Mouse (Mus musculus): ENCODE measurements around the gene BC029722.

BC029722 gene

DNA sequence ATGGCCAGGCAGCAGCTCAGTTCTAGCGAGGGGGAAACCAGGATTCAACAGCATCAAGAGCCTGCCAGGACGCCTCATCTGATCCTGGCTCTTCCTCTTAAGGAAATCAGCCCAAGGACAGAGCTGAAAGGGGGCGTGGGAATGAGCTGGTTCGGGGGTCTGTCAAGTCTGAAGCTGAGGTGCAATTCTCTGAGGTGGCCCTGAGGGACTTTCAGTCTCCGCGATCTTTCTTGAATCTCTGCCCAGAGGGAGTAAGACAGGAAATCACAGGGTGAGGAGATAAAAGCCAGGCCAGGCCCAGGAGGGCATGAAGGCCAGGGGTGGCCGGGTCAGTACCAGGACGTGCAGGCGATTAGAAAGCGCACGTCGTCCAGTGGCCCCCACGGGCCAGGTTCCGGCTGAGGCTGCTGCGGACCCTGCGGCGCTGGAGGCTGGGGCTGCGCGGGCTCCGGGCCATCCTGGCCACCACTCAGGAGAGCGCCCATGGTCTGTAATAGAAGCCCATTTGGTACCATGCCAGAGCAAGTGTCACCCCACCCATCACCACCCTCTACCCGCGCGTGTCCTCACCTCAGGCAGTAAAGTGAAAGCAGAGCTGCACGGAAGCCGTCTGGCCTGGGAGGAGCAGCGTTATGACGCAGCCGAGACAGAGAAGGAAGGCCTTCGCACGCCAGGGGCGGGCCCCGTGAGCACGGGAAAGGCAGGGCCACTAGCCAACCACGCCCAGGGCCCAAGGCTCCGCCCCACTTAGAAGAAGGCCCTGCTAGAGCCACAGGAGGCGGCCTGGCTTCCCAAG lies 432 bp downstream of the BC029722 start:
- DNase-seq (ENCODE audit: low spot score in 2 of 2): peak; percentile 91 to 94

DNA sequence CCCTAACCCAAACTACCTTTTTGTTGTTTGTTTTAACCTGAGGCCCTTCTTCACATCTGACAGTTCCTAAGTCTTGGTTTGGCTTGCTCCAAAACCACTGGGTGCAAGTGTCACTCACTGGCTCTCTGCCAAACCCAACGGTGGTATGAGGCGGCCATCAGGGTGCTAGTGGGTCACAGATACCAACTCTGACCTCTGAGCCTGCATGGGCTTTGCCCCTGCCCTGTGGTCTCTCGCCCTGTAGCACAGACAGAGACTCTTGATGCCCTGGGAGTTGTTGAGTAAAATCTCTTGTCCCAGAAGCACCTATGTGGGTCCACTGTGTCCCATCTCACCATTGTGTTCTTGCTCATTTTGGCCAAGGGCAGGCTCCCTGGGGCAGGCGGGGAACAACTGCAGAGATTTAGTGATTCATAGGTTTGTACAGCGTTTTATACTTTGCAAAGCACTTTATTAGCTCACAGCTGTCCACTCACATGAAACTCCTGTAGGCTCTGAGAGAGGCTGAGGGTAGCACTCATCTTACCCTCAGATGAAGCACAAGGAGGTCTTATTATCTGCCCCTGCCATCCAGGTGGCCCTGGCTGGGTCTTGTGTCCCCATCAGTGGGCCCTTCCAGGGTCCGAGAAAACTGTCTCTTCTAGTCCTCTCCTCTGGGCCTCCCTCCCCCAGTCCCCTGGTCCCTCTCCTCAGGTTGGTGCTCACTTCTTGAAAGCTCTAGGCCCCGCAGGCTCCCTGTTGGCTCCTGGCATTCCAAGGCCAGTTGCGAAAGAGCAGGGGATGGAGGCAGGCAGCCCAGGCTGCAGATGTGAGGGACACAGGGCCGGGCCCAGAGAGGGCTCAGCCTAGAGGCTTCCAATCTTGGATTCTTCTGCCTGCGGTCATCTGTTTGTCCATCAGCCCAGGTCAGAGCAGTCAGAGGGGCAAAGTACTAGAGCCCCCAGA lies 1.7 kb downstream of the BC029722 start:
- DNase-seq (ENCODE audit: low spot score in 2 of 2): no peak

- DNase-seq (ENCODE audit: low spot score in 2 of 2): no peak
Measured at GRCm38 (mm10) chr2:155816179-155816578, 3.0 kb downstream of the BC029722 start.

- no peak for DNase-seq (ENCODE audit: low spot score in 2 of 2)
Measured at GRCm38 (mm10) chr2:155814829-155815228, 4.4 kb downstream of the BC029722 start.

- DNase-seq (ENCODE audit: low spot score in 2 of 2): no peak
Measured at GRCm38 (mm10) chr2:155812637-155813036, 6.6 kb downstream of the BC029722 start.

GRCm38 (mm10) chr2:155811821-155812396 lies 7.3 kb downstream of the BC029722 start:
- DNase-seq (ENCODE audit: low spot score in 2 of 2): peak; percentile 91 to 94

DNA sequence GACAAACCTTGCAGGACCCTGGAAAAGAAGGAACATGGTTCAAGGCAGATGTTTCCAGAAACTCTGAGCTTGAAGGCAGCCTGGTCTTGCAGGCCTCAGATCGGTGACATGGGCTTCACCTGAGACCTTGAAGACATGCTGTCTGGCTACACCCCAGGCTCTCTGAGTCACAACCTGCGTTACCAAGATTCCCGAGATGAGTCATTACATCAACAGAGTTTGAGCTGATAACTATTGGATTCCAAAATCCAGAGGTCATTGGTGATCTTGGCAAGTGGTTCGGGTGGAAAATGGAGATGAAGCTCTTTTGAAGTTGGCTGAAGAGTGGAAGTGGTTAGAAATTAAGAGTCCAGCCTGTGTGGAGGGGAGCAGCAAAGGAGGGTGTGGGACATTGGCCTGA lies 9.6 kb downstream of the BC029722 start:
- no peak for DNase-seq (ENCODE audit: low spot score in 2 of 2)

- no peak for DNase-seq (ENCODE audit: low spot score in 2 of 2)
Measured at GRCm38 (mm10) chr2:155807408-155807807, 11.8 kb downstream of the BC029722 start.

GRCm38 (mm10) chr2:155806548-155806947 lies 12.7 kb downstream of the BC029722 start:
- DNase-seq (ENCODE audit: low spot score in 2 of 2): no peak

DNA sequence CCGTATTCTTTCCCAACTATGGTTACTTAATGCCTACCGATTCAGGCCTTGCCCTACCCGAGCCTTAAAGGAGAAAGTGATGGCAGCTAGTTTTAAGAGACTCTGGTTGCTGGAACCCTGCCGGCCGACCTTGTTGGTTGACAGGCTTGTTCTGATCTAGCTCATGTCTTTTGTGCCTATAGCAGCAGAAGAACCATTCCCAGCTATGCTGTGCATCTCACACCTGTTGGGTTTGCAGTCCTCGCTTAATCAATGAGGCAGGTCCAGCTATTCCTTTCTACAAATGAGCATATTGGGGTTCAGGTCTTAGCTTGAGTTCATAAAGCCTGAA lies 13.3 kb downstream of the BC029722 start:
- DNase-seq (ENCODE audit: low spot score in 2 of 2): no peak

- DNase-seq (ENCODE audit: low spot score in 2 of 2): no peak
Measured at GRCm38 (mm10) chr2:155805231-155805924, 13.8 kb downstream of the BC029722 start.

DNA sequence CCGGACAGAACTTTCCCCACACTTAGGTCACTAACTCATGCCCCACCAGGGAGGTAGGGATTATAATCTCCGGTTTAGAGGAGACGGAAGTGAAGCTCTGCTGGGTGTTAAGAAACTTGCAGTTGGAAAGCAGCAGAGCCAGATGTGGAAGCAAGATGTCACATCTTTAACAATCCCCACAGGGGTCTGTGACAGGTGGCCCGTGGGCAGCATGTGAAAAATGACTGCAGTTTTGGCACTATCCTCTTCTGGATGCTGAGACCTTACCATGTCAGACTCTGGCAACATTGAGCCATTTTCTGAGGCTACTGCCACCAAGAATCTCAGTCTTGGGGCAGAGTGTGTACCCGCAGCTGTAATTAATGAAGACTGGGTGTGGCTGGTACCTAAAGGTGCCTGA lies 15.2 kb downstream of the BC029722 start:
- DNase-seq (ENCODE audit: low spot score in 2 of 2): no peak

DNA sequence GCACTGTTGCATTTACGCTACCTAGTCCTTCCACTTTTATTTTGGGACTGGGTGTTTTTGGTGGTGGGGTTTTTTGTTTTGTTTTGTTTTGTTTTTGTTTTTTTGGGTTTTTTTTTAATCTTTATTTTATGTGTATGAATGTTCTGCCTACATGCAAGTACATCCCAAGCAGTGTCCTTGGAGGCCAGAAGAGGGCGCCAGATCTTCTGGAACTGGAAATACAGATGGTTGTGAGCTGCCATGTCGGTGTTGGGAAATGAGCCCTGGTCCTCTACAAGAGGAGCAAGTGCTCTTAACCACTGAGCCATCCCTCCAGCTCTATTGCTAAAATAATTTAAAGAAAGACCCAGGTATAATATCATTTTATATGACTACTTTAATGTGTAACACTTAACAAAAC lies 16.5 kb downstream of the BC029722 start:
- DNase-seq (ENCODE audit: low spot score in 2 of 2): no peak

DNA sequence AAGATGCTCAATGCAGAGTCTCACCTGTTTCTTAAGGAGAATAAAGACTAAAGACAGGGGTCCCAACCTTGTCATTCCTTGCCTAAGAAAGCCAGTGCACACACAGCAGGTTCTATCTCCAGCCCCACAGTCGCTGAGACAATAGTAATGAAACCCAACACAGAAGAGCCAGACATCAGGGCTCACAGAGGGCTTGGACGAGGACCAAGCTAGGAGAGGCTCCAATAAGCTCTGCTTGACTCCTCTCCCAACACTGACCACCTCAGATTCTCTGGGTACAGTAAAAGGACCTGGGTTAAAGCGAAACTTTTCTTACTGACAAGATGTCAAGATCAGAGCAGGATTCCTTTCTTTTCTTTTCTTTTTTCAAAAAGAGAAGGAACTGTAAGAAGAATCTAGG lies 20.6 kb downstream of the BC029722 start:
- DNase-seq (ENCODE audit: low spot score in 2 of 2): no peak

- DNase-seq (ENCODE audit: low spot score in 2 of 2): no peak
Measured at GRCm38 (mm10) chr2:155794674-155795445, 24.4 kb downstream of the BC029722 start.

DNA sequence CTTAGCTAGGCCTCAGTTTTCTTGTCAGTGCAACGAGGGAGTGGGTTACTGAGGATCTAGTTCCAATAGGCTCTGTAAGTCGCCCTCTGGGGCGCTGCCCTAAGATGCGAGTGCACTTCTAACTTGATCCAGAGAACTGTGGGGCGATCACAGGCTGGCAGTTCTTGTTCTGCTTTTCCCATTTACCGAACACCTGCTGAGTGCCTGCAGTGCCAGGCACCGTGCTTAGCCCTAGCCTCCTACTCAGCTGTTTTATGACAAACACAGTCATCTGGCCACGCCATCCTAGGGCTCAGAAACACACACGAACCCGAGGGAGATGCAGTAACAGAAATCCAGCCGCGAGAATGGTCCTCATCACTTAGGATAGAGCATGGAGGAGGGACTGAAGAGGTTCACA lies 26.3 kb downstream of the BC029722 start:
- DNase-seq (ENCODE audit: low spot score in 2 of 2): no peak

- no peak for DNase-seq (ENCODE audit: low spot score in 2 of 2)
Measured at GRCm38 (mm10) chr2:155787949-155788931, 31.0 kb downstream of the BC029722 start.

DNA sequence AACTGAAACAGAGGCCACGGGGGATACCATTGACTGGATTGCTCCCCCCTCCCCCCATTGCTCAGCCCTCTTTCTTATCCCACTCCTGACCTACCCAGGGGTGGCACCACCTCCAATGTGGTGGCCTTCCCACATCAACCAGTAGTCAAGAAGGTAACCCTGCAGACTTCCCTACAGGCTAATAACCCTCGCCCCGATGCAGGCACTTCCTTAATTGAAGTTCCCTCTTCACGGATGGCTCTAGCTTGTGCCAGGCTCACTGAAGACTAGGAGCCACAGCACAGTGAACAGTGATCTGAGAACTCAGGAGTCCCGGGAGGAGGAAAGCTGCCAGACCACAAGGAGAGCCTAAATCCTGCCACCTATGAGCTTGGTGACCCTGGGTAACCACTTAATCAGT lies 32.3 kb downstream of the BC029722 start:
- no peak for DNase-seq (ENCODE audit: low spot score in 2 of 2)

DNA sequence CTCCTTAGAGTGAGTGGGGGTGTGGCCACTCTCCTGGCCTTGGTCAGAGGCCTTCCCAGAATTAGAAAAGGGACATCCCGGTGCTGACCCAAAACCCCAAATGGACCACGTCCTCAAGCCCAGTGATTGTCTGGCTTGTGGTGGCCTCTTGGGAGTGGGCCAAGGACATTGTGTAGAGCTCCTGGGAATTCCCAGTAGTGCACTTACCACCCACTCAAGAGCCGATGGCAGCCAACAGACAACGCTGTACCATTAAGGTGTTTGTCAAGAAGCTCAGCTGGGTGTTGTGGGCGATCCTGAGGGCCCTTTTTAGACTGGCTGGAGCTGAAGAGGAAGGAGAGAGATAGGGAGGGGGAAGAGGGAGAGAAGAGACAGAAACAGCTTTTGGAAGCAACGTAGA lies 34.7 kb downstream of the BC029722 start:
- DNase-seq (ENCODE audit: low spot score in 2 of 2): peak; percentile 61 to 63

GRCm38 (mm10) chr2:155779506-155779905 lies 39.7 kb downstream of the BC029722 start:
- no peak for DNase-seq (ENCODE audit: low spot score in 2 of 2)

Data from frontal cortex, postnatal 36 days (tissue).